Mouse (Mus musculus) thymus, adult 2 months (tissue): Measurements from ENCODE around the gene Ppm1m.

Experiments
- CTCF ChIP-seq: fragments of 200-500 bp; IDR thresholded peaks from 2 replicates; pipeline ENCODE4 v1.5.1; 2012; ENCODE audit warnings: mild to moderate bottlenecking, control low read depth, low read length, moderate library complexity, borderline replicate concordance; ENCODE audit not compliant: control insufficient read depth, poor library complexity, insufficient read depth; ENCODE audit errors: extremely low read depth
- POLR2A ChIP-seq: fragments of 200-500 bp; IDR thresholded peaks from 2 replicates; pipeline ENCODE4 v1.6.1; 2012; ENCODE audit warnings: mild to moderate bottlenecking, low read length, control low read depth, moderate library complexity; ENCODE audit not compliant: control insufficient read depth, poor library complexity, insufficient read depth; ENCODE audit errors: extremely low read depth

GRCm38 (mm10) chr9:106172527-106172926, 27.0 kb downstream of the Ppm1m start:
- TF ChIP-seq POLR2A (no peak), CTCF (no peak)
